Mouse (Mus musculus) left cerebral cortex, adult 11 months (tissue): ENCODE measurements around the gene Gpr82.

ENCODE experiments used
- DNase-seq: peaks from one replicate; pipeline ENCODE4 v3.0.0; 2022; ENCODE audit warnings: low spot score

Gpr82 gene

GRCm38 (mm10) chrX:13661063-13661462, at the start of gene Gpr82:
TSS of gene Gpr82 (plus strand) at chrX:13661363.
- no peak for DNase-seq

- no peak for DNase-seq
Measured at GRCm38 (mm10) chrX:13612115-13612514, 49.0 kb upstream of the Gpr82 start.

GRCm38 (mm10) chrX:13616726-13617125, 44.4 kb upstream of the Gpr82 start:
- DNase-seq: no peak

GRCm38 (mm10) chrX:13617294-13617693, 43.9 kb upstream of the Gpr82 start:
- no peak for DNase-seq

- DNase-seq: no peak
Measured at GRCm38 (mm10) chrX:13618476-13618875, 42.7 kb upstream of the Gpr82 start.

- DNase-seq: no peak
Measured at GRCm38 (mm10) chrX:13621473-13621872, 39.7 kb upstream of the Gpr82 start.

- no peak for DNase-seq
Measured at GRCm38 (mm10) chrX:13622654-13623053, 38.5 kb upstream of the Gpr82 start.

- no peak for DNase-seq
Measured at GRCm38 (mm10) chrX:13631599-13632283, 29.4 kb upstream of the Gpr82 start, which contains the start of gene Gpr34. TSS of gene Gpr34 (plus strand) at chrX:13632089.

- no peak for DNase-seq
Measured at GRCm38 (mm10) chrX:13636398-13636797, 24.8 kb upstream of the Gpr82 start.

GRCm38 (mm10) chrX:13638894-13639293, 22.3 kb upstream of the Gpr82 start:
- no peak for DNase-seq

GRCm38 (mm10) chrX:13651889-13652288, 9.3 kb upstream of the Gpr82 start:
- no peak for DNase-seq

- DNase-seq: no peak
Measured at GRCm38 (mm10) chrX:13652291-13652690, 8.9 kb upstream of the Gpr82 start.

GRCm38 (mm10) chrX:13655005-13655421, 6.2 kb upstream of the Gpr82 start:
- peak; percentile 24 for DNase-seq

GRCm38 (mm10) chrX:13655906-13656305, 5.3 kb upstream of the Gpr82 start:
- DNase-seq: no peak

GRCm38 (mm10) chrX:13656721-13657120, 4.4 kb upstream of the Gpr82 start:
- no peak for DNase-seq

- no peak for DNase-seq
Measured at GRCm38 (mm10) chrX:13658616-13659140, 2.5 kb upstream of the Gpr82 start.

- DNase-seq: no peak
Measured at GRCm38 (mm10) chrX:13659201-13659890, 1.8 kb upstream of the Gpr82 start.

- no peak for DNase-seq
Measured at GRCm38 (mm10) chrX:13668867-13669266, 7.7 kb downstream of the Gpr82 start.

GRCm38 (mm10) chrX:13670342-13670741, 9.2 kb downstream of the Gpr82 start:
- DNase-seq: no peak

- no peak for DNase-seq
Measured at GRCm38 (mm10) chrX:13673001-13673400, 11.8 kb downstream of the Gpr82 start.

GRCm38 (mm10) chrX:13681748-13682147, 20.6 kb downstream of the Gpr82 start:
- no peak for DNase-seq

GRCm38 (mm10) chrX:13686589-13686988, 25.4 kb downstream of the Gpr82 start:
- DNase-seq: no peak

- DNase-seq: peak; percentile 33
Measured at GRCm38 (mm10) chrX:13688356-13688755, 27.2 kb downstream of the Gpr82 start.
